Mouse (Mus musculus): ENCODE data around the gene Xbp1.
"Not testable (repeated sequence)": the region's sequence is repeated elsewhere in the genome, so short reads cannot be mapped to it uniquely, and the experiment has no call there.

Gene Xbp1

GRCm38 (mm10) chr11:5520412-5521265 lies at the start of gene Xbp1:
Xbp1 (plus strand) TSS chr11:5520659.
- DNase-seq (ENCODE audit: low spot score): peak; percentile 99

GRCm38 (mm10) chr11:5474130-5474529 lies 46.3 kb upstream of the Xbp1 start:
- peak; percentile 77 for DNase-seq (ENCODE audit: low spot score)

- DNase-seq (ENCODE audit: low spot score): not testable (repeated sequence)
Measured at GRCm38 (mm10) chr11:5475556-5476118, 44.8 kb upstream of the Xbp1 start.

GRCm38 (mm10) chr11:5476806-5477205 lies 43.7 kb upstream of the Xbp1 start:
- DNase-seq (ENCODE audit: low spot score): no peak

- DNase-seq (ENCODE audit: low spot score): no peak
Measured at GRCm38 (mm10) chr11:5478193-5478592, 42.3 kb upstream of the Xbp1 start.

GRCm38 (mm10) chr11:5478831-5479230 lies 41.6 kb upstream of the Xbp1 start:
- no peak for DNase-seq (ENCODE audit: low spot score)

GRCm38 (mm10) chr11:5482581-5482980 lies 37.9 kb upstream of the Xbp1 start:
- DNase-seq (ENCODE audit: low spot score): no peak

- DNase-seq (ENCODE audit: low spot score): peak; percentile 91
Measured at GRCm38 (mm10) chr11:5485193-5486011, 35.1 kb upstream of the Xbp1 start.

- DNase-seq (ENCODE audit: low spot score): not testable (repeated sequence)
Measured at GRCm38 (mm10) chr11:5489433-5489832, 31.0 kb upstream of the Xbp1 start.

GRCm38 (mm10) chr11:5490989-5491656 lies 29.3 kb upstream of the Xbp1 start:
- DNase-seq (ENCODE audit: low spot score): no peak

- no peak for DNase-seq (ENCODE audit: low spot score)
Measured at GRCm38 (mm10) chr11:5491912-5492311, 28.5 kb upstream of the Xbp1 start.

GRCm38 (mm10) chr11:5493869-5494268 lies 26.6 kb upstream of the Xbp1 start:
- DNase-seq (ENCODE audit: low spot score): no peak

GRCm38 (mm10) chr11:5495286-5495832 lies 25.1 kb upstream of the Xbp1 start:
- DNase-seq (ENCODE audit: low spot score): no peak

- no peak for DNase-seq (ENCODE audit: low spot score)
Measured at GRCm38 (mm10) chr11:5495906-5496305, 24.6 kb upstream of the Xbp1 start.

GRCm38 (mm10) chr11:5496559-5497248 lies 23.8 kb upstream of the Xbp1 start:
- no peak for DNase-seq (ENCODE audit: low spot score)

GRCm38 (mm10) chr11:5498422-5498821 lies 22.0 kb upstream of the Xbp1 start:
- no peak for DNase-seq (ENCODE audit: low spot score)

- DNase-seq (ENCODE audit: low spot score): no peak
Measured at GRCm38 (mm10) chr11:5498931-5499661, 21.4 kb upstream of the Xbp1 start.

- no peak for DNase-seq (ENCODE audit: low spot score)
Measured at GRCm38 (mm10) chr11:5499961-5500644, 20.4 kb upstream of the Xbp1 start.

GRCm38 (mm10) chr11:5500903-5501741 lies 19.3 kb upstream of the Xbp1 start:
- no peak for DNase-seq (ENCODE audit: low spot score)

All from layer of hippocampus, adult 11-12 months (tissue).